Mouse (Mus musculus): ENCODE data around the gene Nebl. TPM values are rescaled to one million over a fixed set of nuclear protein-coding genes. Genes with fewer than 3 reads are reported as not detected.

The Nebl gene
- total RNA-seq, 2 experiments from 2014 or later: 456 TPM

DNA sequence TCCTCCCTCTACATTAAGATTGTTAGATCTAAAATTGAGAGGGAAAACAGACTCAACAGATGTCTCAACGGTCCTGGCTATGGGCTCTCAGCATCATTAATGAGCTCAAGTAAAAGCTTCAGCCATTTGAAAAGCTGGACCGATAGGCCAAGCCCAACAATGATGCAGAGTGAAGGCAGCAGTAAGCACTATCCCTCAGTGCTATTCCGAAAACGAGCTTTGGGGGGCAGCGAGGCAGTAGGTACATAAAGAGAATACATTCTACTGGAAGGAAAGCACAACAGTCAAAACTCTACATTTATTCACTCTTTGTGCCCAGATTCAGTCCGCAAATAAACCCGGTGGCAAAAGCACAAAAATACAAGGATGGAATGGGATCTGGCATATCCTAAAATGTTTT, 87.4 kb downstream of the Nebl start:
- DNase-seq: no peak
- intact Hi-C loops (cut with DNase I): loop anchor here (2.0 to 10.0 kb wide), 4 partner anchors 197 to 1701 kb away; no protein-coding TSS in a partner anchor

DNA sequence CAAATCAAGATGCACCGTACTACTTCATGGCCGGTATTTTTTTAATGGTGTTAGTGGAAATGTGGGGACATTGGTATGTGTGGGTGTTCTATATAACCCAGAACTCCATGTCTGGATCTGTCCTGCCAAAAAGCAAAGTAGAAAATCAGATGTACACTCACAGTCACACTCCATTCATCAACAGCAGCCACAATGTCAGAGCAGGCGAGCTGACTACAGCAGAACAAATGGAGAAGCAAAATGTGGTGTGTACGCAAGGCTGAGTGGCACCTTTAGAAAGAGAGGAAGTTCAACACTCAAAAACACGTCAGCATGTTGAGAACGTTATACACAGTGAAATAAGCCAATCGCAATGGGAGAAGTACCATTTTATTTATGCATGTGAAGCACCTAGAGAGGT, 88.5 kb downstream of the Nebl start:
- no peak for DNase-seq
- intact Hi-C loops (cut with DNase I): loop anchor here (5.0 to 10.0 kb wide), 3 partner anchors 218 to 1702 kb away; no protein-coding TSS in a partner anchor

- no peak for DNase-seq
- intact Hi-C loops (cut with DNase I): loop anchor here (5.0 to 10.0 kb wide), 3 partner anchors 216 to 1704 kb away; no protein-coding TSS in a partner anchor
These were observed 90.4 kb downstream of the Nebl start for GRCm38 (mm10) chr2:17640861-17641260.

GRCm38 (mm10) chr2:17638631-17639030, 92.6 kb downstream of the Nebl start:
- intact Hi-C loops (cut with DNase I): no loop called here
- DNase-seq: no peak

DNA sequence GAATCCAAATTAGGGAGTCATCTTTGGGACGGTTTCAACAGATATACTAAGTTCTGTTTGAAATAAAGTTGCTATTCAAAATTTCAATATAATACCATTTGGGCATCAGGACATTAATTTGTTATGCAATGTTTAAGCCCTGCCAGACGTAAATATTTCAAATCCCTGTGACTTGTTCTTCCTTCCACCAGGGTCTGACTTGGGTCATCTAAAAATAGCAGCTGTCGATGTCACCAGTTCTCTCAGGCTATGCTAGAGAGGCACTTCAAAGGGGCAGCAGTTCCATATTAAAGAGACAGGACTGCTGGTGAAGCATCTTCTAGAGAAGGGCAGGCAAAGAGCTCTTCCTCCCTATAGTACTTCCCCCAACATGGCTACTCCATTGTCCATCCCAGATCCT, 107.3 kb downstream of the Nebl start:
- intact Hi-C loops (cut with DNase I): loop anchor here (2.0 kb wide), 1 partner anchor 165 kb away; no protein-coding TSS in a partner anchor
- peak; percentile 63 to 65 for DNase-seq

DNA sequence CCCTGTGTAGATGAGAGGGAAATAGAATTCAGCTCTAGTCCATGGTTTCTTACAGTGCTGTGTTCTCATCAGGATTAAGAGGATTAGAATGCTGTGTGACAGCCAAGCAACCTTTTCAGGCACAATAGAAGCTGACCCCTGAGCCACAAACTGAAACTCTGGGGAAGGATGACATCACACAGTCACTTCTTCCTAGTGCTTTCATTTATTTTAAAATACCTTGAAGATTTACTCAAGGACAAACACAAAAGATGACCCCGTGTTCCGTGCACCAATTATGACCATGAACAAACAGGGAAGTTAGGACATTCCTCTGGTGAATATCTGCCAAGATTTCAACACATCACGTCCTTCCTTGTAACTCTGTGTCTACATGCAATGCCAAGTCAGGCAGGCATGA, 121.0 kb downstream of the Nebl start:
- DNase-seq: no peak

GRCm38 (mm10) chr2:17603573-17603972, 127.7 kb downstream of the Nebl start:
- intact Hi-C loops (cut with DNase I): no loop called here
- no peak for DNase-seq

More for the DNA sequence above, 121.0 kb downstream of the Nebl start:
- intact Hi-C loops (cut with DNase I): no loop called here

GRCm38 (mm10) chr2:17600652-17601051, 130.6 kb downstream of the Nebl start:
- intact Hi-C loops (cut with DNase I): no loop called here
- DNase-seq: no peak

DNA sequence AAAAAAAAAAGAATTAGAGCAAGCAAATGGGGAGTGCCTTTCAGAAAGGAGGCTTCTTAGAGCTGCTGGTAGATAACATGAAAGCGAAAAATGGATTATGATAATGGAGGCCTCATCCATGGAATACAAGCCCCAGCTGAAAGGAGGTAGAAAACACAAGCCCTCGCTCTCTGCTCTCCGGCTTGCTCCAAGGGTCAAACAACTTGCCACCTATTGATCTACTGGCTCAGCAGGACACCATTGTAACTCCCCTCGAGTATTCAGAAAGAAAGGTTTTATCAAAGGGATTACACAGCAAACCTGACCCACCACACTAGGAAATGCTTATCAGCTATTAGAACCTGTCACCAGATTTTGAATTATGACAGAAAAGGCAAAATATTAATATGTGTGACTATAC, 131.4 kb downstream of the Nebl start:
- intact Hi-C loops (cut with DNase I): no loop called here
- no peak for DNase-seq

- DNase-seq: no peak
These were observed 133.3 kb downstream of the Nebl start for GRCm38 (mm10) chr2:17597932-17598331.

GRCm38 (mm10) chr2:17589669-17590068, 141.6 kb downstream of the Nebl start:
- intact Hi-C loops (cut with DNase I): no loop called here
- DNase-seq: no peak

More at GRCm38 (mm10) chr2:17597932-17598331, 133.3 kb downstream of the Nebl start:
- intact Hi-C loops (cut with DNase I): no loop called here

- intact Hi-C loops (cut with DNase I): no loop called here
- peak; percentile 3 to 9 for DNase-seq
These were observed 145.8 kb downstream of the Nebl start for GRCm38 (mm10) chr2:17585329-17585992.

GRCm38 (mm10) chr2:17575648-17576047, 155.6 kb downstream of the Nebl start:
- no peak for DNase-seq
- intact Hi-C loops (cut with DNase I): no loop called here

GRCm38 (mm10) chr2:17571716-17572115, 159.5 kb downstream of the Nebl start:
- no peak for DNase-seq
- intact Hi-C loops (cut with DNase I): no loop called here

DNA sequence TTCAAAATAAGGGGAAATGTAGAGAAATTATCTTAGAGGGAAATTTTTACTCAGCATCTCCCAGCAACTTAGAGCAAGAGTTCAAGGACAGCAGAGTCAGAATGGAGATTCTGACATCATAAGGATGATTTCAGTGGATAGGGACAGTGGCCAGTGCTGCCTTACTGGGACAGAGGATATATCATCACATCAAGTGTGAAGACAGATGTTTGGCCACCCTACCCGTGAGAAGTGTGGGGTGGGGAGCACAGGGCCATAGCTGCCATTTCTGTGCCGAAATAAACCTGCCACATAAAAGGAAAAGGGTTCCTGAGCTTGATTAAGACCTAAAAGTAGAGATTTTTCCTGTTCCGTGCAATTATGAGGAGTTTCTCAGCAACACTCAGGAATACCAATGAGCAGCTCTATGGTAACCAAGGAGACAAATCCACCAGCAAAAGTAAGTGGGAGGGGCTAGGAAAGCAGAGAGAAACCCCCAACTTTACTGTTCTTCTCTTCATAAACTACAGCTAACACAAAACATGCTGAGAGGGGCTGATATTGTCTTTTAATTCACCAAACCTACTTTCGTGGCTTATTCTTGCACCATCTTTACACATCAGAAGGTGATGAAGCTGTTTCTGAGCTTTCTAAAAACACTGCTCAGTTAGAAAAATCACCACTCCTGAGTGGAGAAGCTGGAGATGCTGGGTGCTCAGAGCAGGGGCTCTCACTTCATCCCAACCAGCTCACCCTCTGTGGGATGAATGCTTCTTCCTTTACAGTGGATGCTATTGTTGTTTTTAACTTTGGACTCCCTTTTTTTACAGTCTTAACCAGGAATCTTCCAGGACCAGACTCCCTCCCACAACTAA, 172.1 kb downstream of the Nebl start:
- intact Hi-C loops (cut with DNase I): no loop called here
- DNase-seq: no peak

DNA sequence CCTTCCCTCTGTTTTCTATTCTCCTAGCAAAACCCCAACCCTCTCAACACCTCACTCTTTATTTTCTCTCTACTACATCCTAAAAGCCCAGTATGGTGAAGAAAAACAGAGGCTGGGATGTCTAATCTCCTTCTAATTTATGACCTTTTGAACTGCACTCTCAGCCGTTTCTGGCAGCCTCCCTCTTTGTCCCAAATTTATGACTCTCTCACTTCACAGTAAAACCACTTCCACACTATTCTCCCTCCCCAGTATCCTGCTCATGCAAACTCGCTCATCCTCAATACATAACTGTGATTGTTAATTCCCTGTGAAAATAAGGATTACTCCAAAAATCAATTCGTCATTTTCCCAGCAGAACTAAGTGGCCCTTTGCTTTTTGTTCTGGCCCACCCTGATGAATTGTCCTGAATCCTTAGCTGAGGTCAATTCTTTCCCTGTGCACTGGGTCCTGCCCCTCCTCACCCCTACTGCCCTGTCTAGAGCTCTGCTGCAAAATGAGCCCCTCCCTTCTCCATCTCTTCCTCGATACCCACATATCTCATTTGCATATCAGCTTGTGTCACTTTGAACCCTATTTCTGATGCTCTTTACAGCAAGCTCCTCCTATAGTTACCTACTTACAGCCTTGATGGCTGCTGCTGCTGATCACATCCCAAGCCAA, 181.2 kb downstream of the Nebl start:
- intact Hi-C loops (cut with DNase I): no loop called here

GRCm38 (mm10) chr2:17546354-17546948, 184.8 kb downstream of the Nebl start:
- intact Hi-C loops (cut with DNase I): no loop called here
- no peak for DNase-seq

More for the DNA sequence above, 181.2 kb downstream of the Nebl start:
- DNase-seq: no peak

- intact Hi-C loops (cut with DNase I): no loop called here
- no peak for DNase-seq
These were observed 191.5 kb downstream of the Nebl start for GRCm38 (mm10) chr2:17539737-17540136.

- no peak for DNase-seq
- intact Hi-C loops (cut with DNase I): no loop called here
These were observed 192.8 kb downstream of the Nebl start for GRCm38 (mm10) chr2:17538493-17538892.

- DNase-seq: no peak
- intact Hi-C loops (cut with DNase I): no loop called here
These were observed 199.7 kb downstream of the Nebl start for GRCm38 (mm10) chr2:17531355-17532105.
